Mouse (Mus musculus) megakaryocyte, embryonic 14.5 days (primary cell): ENCODE results near the gene Eml3.

Experiments
- FLI1 ChIP-seq: IDR thresholded peaks from 2 replicates; pipeline ENCODE4 v1.6.1; 2012; ENCODE audit warnings: low read length, inconsistent platforms, mixed read lengths
- GATA1 ChIP-seq: IDR thresholded peaks from 3 replicates; pipeline ENCODE4 v1.6.1; 2012; ENCODE audit warnings: mixed read lengths, low read length, inconsistent platforms, borderline replicate concordance

GRCm38 (mm10) chr19:8976535-8976934 is 47.2 kb downstream of the Eml3 start:
- TF ChIP-seq GATA1 (no peak), FLI1 (no peak)
